ENCODE assay signal across 9 mouse cellular contexts in genomic region chr2:178327466-178328040, GRCm38 (mm10).
DNase-seq lines count a peak whose midpoint lies in the region; ATAC-seq lines count a peak whose summit lies in the region.
"Had no signal": no experiment of that assay in that cellular context is flagged by ENCODE, and none has a peak within 500 bp of the region (broad histone marks: within the 10 kb centered on the region; RNA-seq: fewer than 3 reads in every experiment).

No protein-coding gene starts in this region.

- WGBS in embryonic facial prominence, embryonic 14.5 days = 13% methylated on average over 12 of the region's 12 CpGs
- 17% methylated on average over 8 of the region's 12 CpGs for WGBS in heart, embryonic 11.5 days (ENCODE audit: insufficient replicate concordance)
- 14% methylated on average over 12 of the region's 12 CpGs for WGBS in limb, embryonic 12.5 days
- WGBS in midbrain, embryonic 13.5 days = 15% methylated on average over 12 of the region's 12 CpGs

- no peak overlapping the region for H3K27ac ChIP-seq in embryonic facial prominence, embryonic 14.5 days (replicated peaks; ENCODE audit: low read depth, low read length)
- H3K27ac ChIP-seq in heart, embryonic 11.5 days (ENCODE audit: low read depth, low read length) = no peak overlapping the region
- no peak overlapping the region for H3K27ac ChIP-seq in limb, embryonic 12.5 days
- peak overlapping the region; percentile 87 for H3K27ac ChIP-seq in midbrain, embryonic 13.5 days

- peaks cover 5% of the 10 kb centered on the region; the same call in 1 of the 2 replicates for H3K4me1 ChIP-seq in embryonic facial prominence, embryonic 14.5 days (ENCODE audit: control insufficient read depth, insufficient read depth, low read length)
- peaks cover 16% of the 10 kb centered on the region for H3K4me1 ChIP-seq in heart, embryonic 11.5 days (ENCODE audit: control insufficient read depth, insufficient read depth, low read length)
- peaks cover 15% of the 10 kb centered on the region for H3K4me1 ChIP-seq in limb, embryonic 12.5 days (replicated peaks)
- H3K4me1 ChIP-seq in midbrain, embryonic 13.5 days (replicated peaks) = peaks cover 28% of the 10 kb centered on the region

- H3K4me3 ChIP-seq in embryonic facial prominence, embryonic 14.5 days (ENCODE audit: low read depth, low read length) = no peak overlapping the region
- H3K4me3 ChIP-seq in heart, embryonic 11.5 days (ENCODE audit: low read depth, low read length) = peak overlapping the region; percentile 17
- H3K4me3 ChIP-seq in limb, embryonic 12.5 days (replicated peaks) = no peak overlapping the region
- peak overlapping the region; percentile 27 for H3K4me3 ChIP-seq in midbrain, embryonic 13.5 days (replicated peaks)

- no peak overlapping the region for H3K4me2 ChIP-seq in embryonic facial prominence, embryonic 14.5 days (ENCODE audit: low read depth, low read length)
- H3K4me2 ChIP-seq in heart, embryonic 11.5 days = peak overlapping the region; percentile 54
- H3K4me2 ChIP-seq in limb, embryonic 12.5 days = peak overlapping the region; percentile 37
- peak overlapping the region; percentile 48 for H3K4me2 ChIP-seq in midbrain, embryonic 13.5 days (replicated peaks)

- no peaks in the 10 kb centered on the region for H3K27me3 ChIP-seq in embryonic facial prominence, embryonic 14.5 days (replicated peaks; ENCODE audit: control insufficient read depth, insufficient read depth, low read length)
- no peaks in the 10 kb centered on the region for H3K27me3 ChIP-seq in heart, embryonic 11.5 days (ENCODE audit: control insufficient read depth, insufficient read depth, low read length)
- H3K27me3 ChIP-seq in limb, embryonic 12.5 days = no peaks in the 10 kb centered on the region
- no peaks in the 10 kb centered on the region for H3K27me3 ChIP-seq in midbrain, embryonic 13.5 days

- H3K36me3 ChIP-seq in embryonic facial prominence, embryonic 14.5 days (ENCODE audit: control insufficient read depth, insufficient read depth, low read length) = no peaks in the 10 kb centered on the region
- H3K36me3 ChIP-seq in heart, embryonic 11.5 days (ENCODE audit: control insufficient read depth, insufficient read depth, low read length) = no peaks in the 10 kb centered on the region
- no peaks in the 10 kb centered on the region for H3K36me3 ChIP-seq in limb, embryonic 12.5 days
- H3K36me3 ChIP-seq in midbrain, embryonic 13.5 days = peaks cover 19% of the 10 kb centered on the region; the same call in 1 of the 2 replicates
- H3K36me3 ChIP-seq: G1E had no signal

- DNase-seq in thymus, postnatal 4 days = peak; percentile 32
- DNase-seq in thymus, adult 18-20 months = no peak
- peak; percentile 80 for DNase-seq in embryonic facial prominence, embryonic 14.5 days (ENCODE audit: low spot score)
- peak; percentile 23 for DNase-seq in kidney, adult 9 months

- H3K9me3 ChIP-seq in embryonic facial prominence, embryonic 14.5 days (ENCODE audit: control insufficient read depth, low read length) = no peaks in the 10 kb centered on the region
- no peaks in the 10 kb centered on the region for H3K9me3 ChIP-seq in heart, embryonic 11.5 days (replicated peaks; ENCODE audit: control insufficient read depth, low read length)
- H3K9me3 ChIP-seq in limb, embryonic 12.5 days = no peaks in the 10 kb centered on the region
- no peaks in the 10 kb centered on the region for H3K9me3 ChIP-seq in midbrain, embryonic 13.5 days

- H3K9ac ChIP-seq in embryonic facial prominence, embryonic 14.5 days (ENCODE audit: low read depth, low read length) = no peak overlapping the region
- H3K9ac ChIP-seq in heart, embryonic 11.5 days (ENCODE audit: low read depth, low read length) = no peak overlapping the region
- no peak overlapping the region for H3K9ac ChIP-seq in limb, embryonic 12.5 days (replicated peaks)
- H3K9ac ChIP-seq in midbrain, embryonic 13.5 days (replicated peaks) = peak overlapping the region; percentile 45

- peak; percentile 95 for ATAC-seq in embryonic facial prominence, embryonic 14.5 days (ENCODE audit: low read depth)
- ATAC-seq in heart, embryonic 11.5 days (replicated peaks; ENCODE audit: insufficient number of reproducible peaks, low FRiP score, low TSS enrichment) = peak; percentile 76
- ATAC-seq in limb, embryonic 12.5 days (ENCODE audit: insufficient number of reproducible peaks, insufficient read depth, low FRiP score, low TSS enrichment, low read depth) = peak; percentile 70; the same call in 1 of the 2 replicates
- peak; percentile 98 for ATAC-seq in midbrain, embryonic 13.5 days
- ATAC-seq in activated CD4-positive, CD25-positive, alpha-beta regulatory T cell, adult 4 months = no peak

Comparison
In these comparisons a context has a peak if more than half of its experiments do, and no peak if none do; other contexts are left out.
1. DNase-seq: peak in thymus, postnatal 4 days (single experiment), embryonic facial prominence, embryonic 14.5 days (single experiment) and kidney, adult 9 months (single experiment); none in thymus, adult 18-20 months (0 of 2).
2. H3K4me3 ChIP-seq: peak in heart, embryonic 11.5 days (single experiment) and midbrain, embryonic 13.5 days (single experiment); none in embryonic facial prominence, embryonic 14.5 days (single experiment) and limb, embryonic 12.5 days (single experiment).